Mouse (Mus musculus) right cerebral cortex, postnatal 10 days (tissue): ENCODE measurements at regions not wholly inside any gene's neighbourhood (a gene's known extent, or its start where the extent isn't known, plus 50 kb on each side); places are given as distances from the start of the nearest gene placed in this dataset.
A peak's percentile ranks its signal among the peaks of the same experiment; 100 is the strongest.

Experiments used
- DNase-seq, 2 experiments: peaks; one replicate each; pipeline ENCODE4 v3.0.0; 2021; ENCODE audit warnings: low spot score in 2 of 2

DNA sequence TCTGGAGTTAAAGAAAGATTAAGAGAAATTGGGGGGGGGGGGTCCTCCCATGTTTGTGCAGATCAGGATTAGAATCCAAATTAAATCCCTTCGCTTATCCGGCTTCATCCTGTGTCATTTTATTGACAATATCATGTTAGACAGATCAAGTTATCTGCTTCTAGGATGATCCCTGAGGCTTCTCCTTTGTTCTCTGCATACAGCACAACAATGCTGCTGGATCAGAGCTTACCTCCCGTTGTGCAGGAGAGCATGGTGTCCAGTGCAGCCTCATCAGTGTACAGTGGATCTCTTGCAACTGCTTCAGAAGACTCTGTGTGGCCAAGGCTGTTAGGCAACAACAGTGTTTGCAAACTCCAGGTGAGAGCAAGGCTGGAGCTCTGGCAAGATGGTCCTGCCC lies 344.7 kb downstream of the Ice1 start:
- DNase-seq: no peak

GRCm38 (mm10) chr13:70303953-70304525 lies 333.4 kb downstream of the Ice1 start:
- no peak for DNase-seq

DNA sequence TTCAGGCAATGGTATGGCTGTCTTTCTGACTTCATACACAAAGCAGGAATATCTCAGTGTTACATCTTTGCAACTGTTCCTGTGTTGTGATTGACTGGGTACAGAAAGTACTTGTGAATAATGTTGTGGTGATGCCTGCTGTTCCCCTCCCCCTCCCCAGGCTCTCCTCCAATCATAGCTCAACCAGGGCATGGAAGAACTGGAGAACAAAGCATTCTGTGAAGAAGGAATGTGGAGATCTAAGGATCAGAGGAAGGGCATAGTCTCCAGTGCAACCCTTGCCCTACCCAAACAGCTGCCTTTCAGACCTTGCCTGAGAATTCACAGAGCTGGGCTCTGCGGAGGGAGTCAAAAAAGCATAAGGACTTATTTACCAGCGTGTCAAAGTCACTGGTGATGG lies 326.9 kb downstream of the Ice1 start:
- no peak for DNase-seq

DNA sequence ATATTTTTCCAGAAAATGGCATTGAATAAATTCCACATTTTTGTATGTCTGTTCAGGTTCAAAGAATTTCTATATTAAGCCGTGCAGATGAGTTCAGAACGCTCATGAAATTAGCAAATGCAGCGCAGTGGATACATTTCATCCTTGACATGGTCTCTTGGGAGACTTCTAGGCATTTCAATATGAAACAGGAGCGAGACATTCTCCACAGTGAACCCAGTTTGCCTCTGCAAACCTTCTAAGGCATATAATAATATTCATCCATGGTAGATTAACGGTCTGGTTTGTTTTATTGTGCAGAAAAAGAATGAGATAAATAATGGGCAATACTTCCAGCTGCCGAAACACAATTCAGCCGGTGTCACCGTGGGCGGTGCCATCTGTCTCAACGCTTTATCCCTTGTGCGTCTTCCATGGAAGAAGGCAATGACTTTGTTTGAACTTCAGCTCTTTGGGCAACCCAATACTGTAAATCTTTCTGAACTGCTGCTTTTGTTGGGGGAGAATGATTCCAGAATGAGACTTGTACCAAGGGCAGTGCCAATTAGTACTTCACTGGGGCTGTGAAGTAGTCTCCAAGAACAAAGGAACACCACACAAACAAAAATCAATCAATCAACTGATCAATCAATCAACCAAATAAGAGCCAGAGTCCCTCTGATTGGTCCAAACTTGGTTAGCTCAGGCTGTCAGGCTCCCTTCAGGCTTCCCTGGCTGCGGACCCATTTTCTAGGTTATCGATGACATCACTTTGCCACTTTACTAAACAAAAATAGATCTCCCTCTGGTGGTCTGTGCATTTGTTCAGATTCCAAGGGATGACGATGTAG lies 326.0 kb downstream of the Ice1 start:
- DNase-seq: no peak

DNA sequence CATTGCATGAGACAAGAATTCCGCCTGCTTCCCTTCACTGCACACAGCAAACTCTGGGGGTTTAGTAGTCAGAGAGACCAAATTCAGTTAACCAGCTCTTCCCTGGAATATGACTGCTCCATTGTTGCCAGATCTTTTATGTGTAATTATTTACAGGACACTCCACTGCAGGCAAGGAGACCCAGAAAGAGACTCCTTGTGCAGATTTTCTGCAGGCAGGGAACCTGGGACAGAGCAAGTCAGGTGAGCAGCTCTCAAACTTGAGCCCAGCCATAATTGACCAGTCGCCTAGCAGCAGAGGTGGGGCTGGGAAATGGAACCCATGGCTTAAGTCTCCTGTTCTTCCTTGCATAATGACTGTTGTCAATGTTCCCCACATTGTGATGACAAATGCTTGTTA lies 324.2 kb downstream of the Ice1 start:
- no peak for DNase-seq

- DNase-seq: no peak
These were observed 313.9 kb downstream of the Ice1 start for GRCm38 (mm10) chr13:70323537-70323936.

DNA sequence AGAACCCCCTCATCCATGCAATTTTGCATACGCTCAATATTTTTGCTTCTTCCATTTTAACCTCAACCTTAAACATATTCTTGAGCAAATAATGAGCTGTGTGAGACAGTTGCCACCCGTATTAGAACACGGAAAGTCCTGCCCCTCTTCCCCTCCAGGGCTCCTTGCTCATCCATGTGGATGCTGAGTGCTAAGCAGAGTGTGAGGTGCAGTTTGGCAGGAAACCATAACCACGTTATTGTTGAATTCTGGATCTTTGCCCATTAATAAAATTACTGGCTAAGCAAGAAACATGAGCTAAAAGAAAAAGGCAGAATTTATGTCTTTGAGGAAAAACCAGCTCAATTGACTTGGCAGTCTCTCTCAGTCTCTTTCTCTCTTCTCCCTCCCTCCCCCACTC lies 301.4 kb downstream of the Ice1 start:
- no peak for DNase-seq

DNA sequence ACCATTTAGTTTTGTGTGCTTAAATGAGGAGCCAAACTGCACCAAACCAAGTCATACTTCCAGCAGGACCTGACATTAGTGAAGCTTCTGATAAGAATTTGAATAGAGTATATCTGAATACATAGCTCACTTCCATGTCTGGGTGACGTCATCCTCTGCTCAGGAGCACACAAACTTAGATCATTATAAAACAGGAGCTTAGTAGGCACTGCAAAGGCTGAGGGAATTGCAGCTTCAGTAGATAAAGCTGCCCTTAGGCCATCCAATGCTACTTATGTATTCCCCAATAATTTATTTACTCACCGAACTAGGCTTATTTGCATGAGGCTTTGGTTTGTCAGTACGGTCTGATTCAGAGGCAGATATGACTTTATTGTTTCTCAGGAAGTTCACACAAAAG lies 297.0 kb downstream of the Ice1 start:
- DNase-seq: no peak

DNA sequence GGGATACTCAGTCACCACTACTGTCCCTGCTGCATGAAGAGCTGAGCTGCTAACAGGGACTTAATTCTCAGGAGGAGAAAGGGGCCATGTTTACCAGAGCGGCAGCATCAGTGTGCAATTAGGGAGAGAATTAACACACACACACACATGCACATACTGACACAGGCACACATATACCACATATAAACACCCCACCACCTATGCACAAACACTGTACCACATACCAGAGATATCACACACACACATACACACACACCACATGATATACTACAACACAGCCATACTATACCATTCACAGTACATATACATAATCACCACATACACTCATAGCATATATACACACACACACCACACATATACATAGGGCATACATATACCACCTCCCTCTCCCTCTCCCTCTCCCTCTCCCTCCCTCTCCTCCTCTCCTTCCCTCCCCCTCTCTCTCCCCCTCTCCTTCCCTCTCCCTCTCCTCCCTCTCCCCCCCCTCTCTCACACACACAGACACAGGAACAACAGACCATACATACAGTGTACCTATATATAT lies 294.2 kb downstream of the Ice1 start:
- DNase-seq: no peak

GRCm38 (mm10) chr13:70343911-70344310 lies 293.5 kb downstream of the Ice1 start:
- no peak for DNase-seq

GRCm38 (mm10) chr13:70344311-70344710 lies 293.1 kb downstream of the Ice1 start:
- no peak for DNase-seq

DNA sequence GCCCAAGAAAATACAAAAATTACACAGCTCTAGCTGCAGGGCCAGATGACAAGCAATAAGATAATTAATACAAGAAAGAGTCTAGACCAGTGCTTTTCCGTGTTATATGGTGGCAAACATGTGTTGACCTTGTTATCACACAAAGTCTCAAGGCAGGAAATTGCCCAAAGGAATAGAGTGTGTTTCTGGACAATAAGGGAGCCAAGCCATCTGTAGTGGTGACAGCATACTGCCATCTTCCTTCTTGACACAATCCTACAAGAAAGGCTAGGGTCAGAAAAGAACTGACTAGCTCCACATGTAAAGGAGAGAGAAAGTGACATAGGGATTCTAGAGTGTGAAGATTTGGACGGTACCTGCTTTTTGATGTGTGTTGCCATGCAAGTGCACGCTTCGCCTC lies 289.0 kb downstream of the Ice1 start:
- DNase-seq: no peak

DNA sequence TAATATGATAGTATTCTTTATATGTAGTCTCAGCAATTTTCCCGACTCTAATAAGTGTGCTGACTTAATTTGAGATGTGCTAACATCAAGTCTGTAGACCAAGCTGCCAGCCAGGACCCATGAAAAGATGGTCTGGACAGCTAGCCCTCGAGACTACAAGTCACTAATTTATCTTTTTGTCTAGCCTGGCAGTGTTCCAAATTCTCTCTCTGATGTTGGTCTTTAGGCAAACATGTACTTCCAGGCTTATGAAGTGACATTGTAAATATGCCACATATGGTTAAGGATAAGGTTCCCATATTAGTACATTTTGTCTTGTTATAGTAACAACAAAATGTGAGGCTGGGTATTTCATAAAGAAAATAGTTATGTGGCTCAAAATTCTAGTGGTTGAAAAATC lies 288.5 kb downstream of the Ice1 start:
- DNase-seq: no peak

DNA sequence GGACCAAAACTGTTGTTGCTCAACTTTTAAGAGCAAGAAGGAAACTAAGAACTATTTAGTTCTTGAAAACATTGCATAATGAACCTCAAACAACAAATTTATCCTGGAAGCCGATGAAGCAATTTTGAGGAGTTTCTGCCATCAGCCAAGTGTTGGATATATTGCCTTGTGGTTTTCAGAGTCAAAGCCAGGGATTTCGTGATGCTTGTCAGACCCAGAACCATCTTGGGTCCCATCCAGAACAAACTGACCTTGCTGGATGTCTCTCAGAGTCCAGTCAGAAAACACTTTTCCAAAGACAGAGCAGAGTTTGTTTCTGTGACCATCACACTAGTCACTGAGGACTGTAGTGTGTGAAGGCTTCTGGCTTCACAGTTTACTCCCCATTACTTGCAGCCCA lies 267.8 kb downstream of the Ice1 start:
- DNase-seq: peak in 1 of 2 experiments; percentile 17

- peak; percentile 29 to 50 for DNase-seq
These were observed 256.7 kb downstream of the Ice1 start for GRCm38 (mm10) chr13:70380772-70381171.

- DNase-seq: no peak
These were observed 252.1 kb downstream of the Ice1 start for GRCm38 (mm10) chr13:70385292-70385691.

DNA sequence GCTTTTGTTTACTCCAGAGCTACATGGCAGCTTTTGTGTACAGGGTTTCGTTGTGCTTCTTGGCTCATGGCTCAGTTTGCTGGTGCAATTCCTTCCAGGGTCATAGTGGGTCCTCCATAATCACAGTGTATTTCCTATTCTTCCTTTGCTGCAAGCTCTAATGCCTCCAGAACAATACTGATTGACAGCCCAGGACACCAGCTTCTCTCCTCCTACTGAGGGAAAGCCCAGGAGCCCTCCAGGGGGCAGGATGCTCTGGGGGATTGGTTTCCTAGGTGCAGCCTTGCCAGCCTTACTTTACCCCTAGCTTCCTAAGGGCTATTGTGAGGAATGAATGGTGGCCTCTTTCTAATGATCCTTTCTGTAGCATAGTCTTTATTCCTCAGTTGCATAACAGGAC lies 224.6 kb downstream of the Ice1 start:
- DNase-seq: no peak

GRCm38 (mm10) chr13:70418156-70418555 lies 219.3 kb downstream of the Ice1 start:
- DNase-seq: no peak

DNA sequence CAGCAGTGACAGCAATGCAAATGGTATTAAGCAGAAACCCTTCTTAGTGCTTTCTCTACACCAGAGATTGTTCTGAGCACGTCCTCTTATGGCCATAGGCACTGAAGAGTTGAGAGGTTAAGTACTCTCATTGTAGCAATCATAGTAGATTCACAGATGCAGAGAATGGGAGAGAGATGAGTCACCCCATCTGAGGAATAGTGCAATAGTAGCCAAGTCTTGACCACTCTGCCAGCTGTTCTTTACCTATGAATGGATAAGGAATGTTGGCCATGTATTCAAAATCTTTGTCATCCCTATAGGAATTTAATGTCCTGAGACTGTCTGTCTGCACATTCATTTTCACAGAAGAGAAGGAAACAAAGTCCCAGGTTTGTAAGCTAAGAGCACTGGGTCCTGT lies 198.0 kb downstream of the Ice1 start:
- no peak for DNase-seq

- no peak for DNase-seq
These were observed 190.5 kb downstream of the Ice1 start for GRCm38 (mm10) chr13:70446940-70447339.

DNA sequence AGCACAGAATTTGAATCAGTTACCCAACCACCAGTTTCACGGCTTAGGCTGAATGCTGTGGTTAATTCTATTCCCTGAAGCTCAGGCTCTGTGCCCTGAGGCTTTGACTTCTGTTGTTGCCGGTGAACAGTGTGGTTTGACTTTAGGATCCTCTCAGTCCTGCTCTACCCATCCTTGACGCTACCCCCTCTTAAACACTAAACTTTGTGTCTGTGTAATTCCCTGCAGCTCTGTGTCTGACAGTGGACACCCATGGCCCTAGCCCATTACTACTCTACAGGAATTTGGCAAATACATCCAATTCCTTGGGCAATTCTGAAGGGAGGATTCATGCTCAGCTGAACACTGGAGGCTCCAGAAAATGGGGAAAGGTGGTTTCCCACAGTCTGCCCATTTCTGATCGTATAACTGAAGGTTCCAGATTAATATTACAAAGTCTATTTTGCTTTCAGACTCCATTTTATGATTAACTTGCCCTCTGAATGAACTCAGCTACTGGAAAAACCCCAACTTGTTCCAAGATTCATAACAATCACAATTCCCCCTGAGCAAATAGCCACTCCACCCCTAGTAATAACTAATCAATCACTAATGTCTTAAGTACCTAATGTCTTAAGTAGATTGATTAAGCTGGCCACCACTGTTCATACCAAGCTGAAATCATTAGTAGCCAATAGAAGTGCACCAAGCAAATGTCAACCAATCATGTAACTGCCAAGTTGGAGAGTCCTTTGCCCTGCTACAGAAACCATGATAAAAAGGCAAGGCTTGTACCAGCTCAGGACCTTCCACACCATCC lies 182.6 kb downstream of the Ice1 start:
- DNase-seq: no peak

DNA sequence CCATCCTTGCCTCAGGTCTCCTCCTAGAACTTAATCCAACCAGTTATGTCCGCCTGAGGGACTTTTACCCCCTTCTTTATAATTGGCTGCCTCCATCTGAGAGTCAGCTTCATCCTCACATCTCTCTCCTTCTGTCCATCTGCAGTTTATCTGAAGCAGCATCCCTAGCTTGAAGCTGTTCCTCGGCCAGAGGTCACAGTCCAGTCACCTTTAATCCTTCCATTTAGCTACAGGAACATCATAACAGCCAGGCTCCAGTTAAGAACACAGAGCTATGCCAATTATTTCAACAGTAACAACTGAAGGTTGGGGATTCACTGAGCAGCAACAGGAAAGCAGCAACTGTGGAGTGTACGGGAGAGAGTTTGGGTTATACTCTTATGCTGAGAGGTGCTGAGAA lies 179.0 kb downstream of the Ice1 start:
- DNase-seq: no peak

DNA sequence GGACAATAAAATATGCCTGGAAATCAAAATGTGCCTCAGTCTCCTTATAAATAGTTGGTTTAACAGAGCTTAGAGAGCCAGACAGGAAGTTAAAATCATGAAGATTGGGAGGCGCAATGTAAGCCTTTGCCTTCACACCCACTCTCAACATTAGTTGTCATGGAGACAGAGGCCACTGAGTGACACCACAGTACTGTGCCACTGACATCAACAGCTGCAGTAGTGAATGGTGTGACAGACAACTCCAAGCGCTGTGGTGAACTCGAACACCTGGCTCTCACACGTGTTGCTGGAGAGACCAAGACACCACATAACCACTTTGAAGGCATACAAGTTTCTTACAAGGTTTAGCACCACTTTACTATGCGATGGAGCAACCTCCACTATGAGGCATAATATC lies 172.4 kb downstream of the Ice1 start:
- no peak for DNase-seq
